Mouse (Mus musculus): Measurements from ENCODE around the gene Spag7. TPM values are rescaled to one million over a fixed set of nuclear protein-coding genes. Genes with fewer than 3 reads are reported as not detected.

The Spag7 gene
- polyA plus RNA-seq, 1 experiment: 52.4 TPM

GRCm38 (mm10) chr11:70637764-70638163 is 31.5 kb downstream of the Spag7 start:
- Histone ChIP-seq H3K27me3 (ENCODE audit: control insufficient read depth, insufficient read depth, insufficient read length) (no peaks in the 10 kb centered on the region), H3ac (ENCODE audit: control insufficient read depth, insufficient read length) (no peak overlapping the region), H3K4me2 (ENCODE audit: low read depth) (no peak overlapping the region), H3K36me3 (ENCODE audit: control insufficient read depth, insufficient read depth) (no peaks in the 10 kb centered on the region), H3K79me2 (ENCODE audit: control insufficient read depth, insufficient read depth) (no peaks in the 10 kb centered on the region), H3K4me3 (no peak overlapping the region)
- no peak for TF ChIP-seq REST (IDR thresholded peaks at IDR 0.05; ENCODE audit: insufficient read depth, insufficient read length)
- TF ChIP-seq SRF (IDR thresholded peaks at IDR 0.05; ENCODE audit: control insufficient read depth, insufficient read length, low read depth): no peak
- no peak for TF ChIP-seq MAX (IDR thresholded peaks at IDR 0.05; ENCODE audit: low read depth)
- no peak for TF ChIP-seq POLR2A (IDR thresholded peaks at IDR 0.05; ENCODE audit: insufficient read length, low read depth)
- no peak for TF ChIP-seq TCF3 (IDR thresholded peaks at IDR 0.05; ENCODE audit: insufficient read length, low read depth)

GRCm38 (mm10) chr11:70635601-70636000 is 33.6 kb downstream of the Spag7 start:
- Histone ChIP-seq H3K79me2 (ENCODE audit: control insufficient read depth, insufficient read depth) (no peaks in the 10 kb centered on the region), H3K27me3 (ENCODE audit: control insufficient read depth, insufficient read depth, insufficient read length) (no peaks in the 10 kb centered on the region), H3ac (ENCODE audit: control insufficient read depth, insufficient read length) (no peak overlapping the region), H3K4me3 (no peak overlapping the region), H3K4me2 (ENCODE audit: low read depth) (no peak overlapping the region), H3K36me3 (ENCODE audit: control insufficient read depth, insufficient read depth) (no peaks in the 10 kb centered on the region)
- no peak for TF ChIP-seq TCF12 (IDR thresholded peaks at IDR 0.05; ENCODE audit: insufficient read depth, poor library complexity, severe bottlenecking)
- no peak for TF ChIP-seq SRF (IDR thresholded peaks at IDR 0.05; ENCODE audit: control insufficient read depth, insufficient read length, low read depth)
- TF ChIP-seq MYOD1 (IDR thresholded peaks at IDR 0.05; ENCODE audit: control insufficient read depth in 1 of 3, insufficient read length in 2 of 3, low read depth in 2 of 3): no peak
- TF ChIP-seq MAX (IDR thresholded peaks at IDR 0.05; ENCODE audit: low read depth): no peak
- no peak for TF ChIP-seq USF1 (IDR thresholded peaks at IDR 0.05; ENCODE audit: low read depth)
- TF ChIP-seq TCF3 (IDR thresholded peaks at IDR 0.05; ENCODE audit: insufficient read length, low read depth): no peak
- TF ChIP-seq POLR2AphosphoS2 (IDR thresholded peaks at IDR 0.05; ENCODE audit: insufficient read length, low read depth): no peak
- TF ChIP-seq POLR2A (IDR thresholded peaks at IDR 0.05; ENCODE audit: insufficient read length, low read depth): no peak
- no peak for TF ChIP-seq E2F4 (IDR thresholded peaks at IDR 0.05; ENCODE audit: insufficient read depth)
- no peak for TF ChIP-seq CEBPB (IDR thresholded peaks at IDR 0.05; ENCODE audit: insufficient read depth, poor library complexity, severe bottlenecking)

- H3K36me3 ChIP-seq (ENCODE audit: control insufficient read depth, insufficient read depth): no peaks in the 10 kb centered on the region
- TF ChIP-seq TCF12 (IDR thresholded peaks at IDR 0.05; ENCODE audit: insufficient read depth, poor library complexity, severe bottlenecking) (no peak), REST (IDR thresholded peaks at IDR 0.05; ENCODE audit: insufficient read depth, insufficient read length) (no peak), USF1 (IDR thresholded peaks at IDR 0.05; ENCODE audit: low read depth) (no peak), E2F4 (IDR thresholded peaks at IDR 0.05; ENCODE audit: insufficient read depth) (no peak), SRF (IDR thresholded peaks at IDR 0.05; ENCODE audit: control insufficient read depth, insufficient read length, low read depth) (no peak), MYOG (IDR thresholded peaks at IDR 0.05; ENCODE audit: control insufficient read depth in 1 of 3, insufficient read depth in 1 of 3, insufficient read length in 2 of 3, low read depth in 2 of 3) (no peak), MYOD1 (IDR thresholded peaks at IDR 0.05; ENCODE audit: control insufficient read depth in 1 of 3, insufficient read length in 2 of 3, low read depth in 2 of 3) (no peak), TCF3 (IDR thresholded peaks at IDR 0.05; ENCODE audit: insufficient read length, low read depth) (no peak), POLR2AphosphoS2 (IDR thresholded peaks at IDR 0.05; ENCODE audit: insufficient read length, low read depth) (no peak), MAX (IDR thresholded peaks at IDR 0.05; ENCODE audit: low read depth) (no peak), POLR2A (IDR thresholded peaks at IDR 0.05; ENCODE audit: insufficient read length, low read depth) (no peak), CEBPB (IDR thresholded peaks at IDR 0.05; ENCODE audit: insufficient read depth, poor library complexity, severe bottlenecking) (no peak)
- no peak overlapping the region for H3ac ChIP-seq (ENCODE audit: control insufficient read depth, insufficient read length)
- H3K79me2 ChIP-seq (ENCODE audit: control insufficient read depth, insufficient read depth): no peaks in the 10 kb centered on the region
- no peak overlapping the region for H3K4me3 ChIP-seq
- H3K27me3 ChIP-seq (ENCODE audit: control insufficient read depth, insufficient read depth, insufficient read length): no peaks in the 10 kb centered on the region
- H3K4me2 ChIP-seq (ENCODE audit: low read depth): no peak overlapping the region
Observed at GRCm38 (mm10) chr11:70630129-70630528, 39.1 kb downstream of the Spag7 start.

- Histone ChIP-seq H3K27me3 (ENCODE audit: control insufficient read depth, insufficient read depth, insufficient read length) (no peaks in the 10 kb centered on the region), H3ac (ENCODE audit: control insufficient read depth, insufficient read length) (no peak overlapping the region), H3K36me3 (ENCODE audit: control insufficient read depth, insufficient read depth) (no peaks in the 10 kb centered on the region), H3K4me2 (ENCODE audit: low read depth) (no peak overlapping the region), H3K79me2 (ENCODE audit: control insufficient read depth, insufficient read depth) (no peaks in the 10 kb centered on the region), H3K4me3 (no peak overlapping the region)
- TF ChIP-seq MYOG (IDR thresholded peaks at IDR 0.05; ENCODE audit: control insufficient read depth in 1 of 3, insufficient read depth in 1 of 3, insufficient read length in 2 of 3, low read depth in 2 of 3) (no peak), CEBPB (IDR thresholded peaks at IDR 0.05; ENCODE audit: insufficient read depth, poor library complexity, severe bottlenecking) (no peak), POLR2AphosphoS2 (IDR thresholded peaks at IDR 0.05; ENCODE audit: insufficient read length, low read depth) (no peak), MAX (IDR thresholded peaks at IDR 0.05; ENCODE audit: low read depth) (no peak), TCF3 (IDR thresholded peaks at IDR 0.05; ENCODE audit: insufficient read length, low read depth) (no peak), USF1 (IDR thresholded peaks at IDR 0.05; ENCODE audit: low read depth) (no peak), SRF (IDR thresholded peaks at IDR 0.05; ENCODE audit: control insufficient read depth, insufficient read length, low read depth) (no peak), E2F4 (IDR thresholded peaks at IDR 0.05; ENCODE audit: insufficient read depth) (no peak)
Observed at GRCm38 (mm10) chr11:70629557-70629956, 39.7 kb downstream of the Spag7 start.

- no peak overlapping the region for H3K4me2 ChIP-seq (ENCODE audit: low read depth)
- no peaks in the 10 kb centered on the region for H3K79me2 ChIP-seq (ENCODE audit: control insufficient read depth, insufficient read depth)
- no peaks in the 10 kb centered on the region for H3K27me3 ChIP-seq (ENCODE audit: control insufficient read depth, insufficient read depth, insufficient read length)
- H3K4me3 ChIP-seq: no peak overlapping the region
- TF ChIP-seq POLR2AphosphoS2 (IDR thresholded peaks at IDR 0.05; ENCODE audit: insufficient read length, low read depth) (no peak), MYOD1 (IDR thresholded peaks at IDR 0.05; ENCODE audit: control insufficient read depth in 1 of 3, insufficient read length in 2 of 3, low read depth in 2 of 3) (no peak), USF1 (IDR thresholded peaks at IDR 0.05; ENCODE audit: low read depth) (no peak), E2F4 (IDR thresholded peaks at IDR 0.05; ENCODE audit: insufficient read depth) (no peak), TCF3 (IDR thresholded peaks at IDR 0.05; ENCODE audit: insufficient read length, low read depth) (no peak), MAX (IDR thresholded peaks at IDR 0.05; ENCODE audit: low read depth) (no peak), TCF12 (IDR thresholded peaks at IDR 0.05; ENCODE audit: insufficient read depth, poor library complexity, severe bottlenecking) (no peak), MYOG (IDR thresholded peaks at IDR 0.05; ENCODE audit: control insufficient read depth in 1 of 3, insufficient read depth in 1 of 3, insufficient read length in 2 of 3, low read depth in 2 of 3) (no peak), SRF (IDR thresholded peaks at IDR 0.05; ENCODE audit: control insufficient read depth, insufficient read length, low read depth) (no peak), REST (IDR thresholded peaks at IDR 0.05; ENCODE audit: insufficient read depth, insufficient read length) (no peak)
- H3ac ChIP-seq (ENCODE audit: control insufficient read depth, insufficient read length): no peak overlapping the region
- H3K36me3 ChIP-seq (ENCODE audit: control insufficient read depth, insufficient read depth): no peaks in the 10 kb centered on the region
Observed at GRCm38 (mm10) chr11:70628431-70628830, 40.8 kb downstream of the Spag7 start.

Measured in myocyte (in vitro differentiated cells).